Mouse (Mus musculus): ENCODE measurements at regions not wholly inside any gene's neighbourhood (a gene's known extent, or its start where the extent isn't known, plus 50 kb on each side); places are given as distances from the start of the nearest gene placed in this dataset.
A peak's percentile ranks its signal among the peaks of the same experiment; 100 is the strongest.

DNA sequence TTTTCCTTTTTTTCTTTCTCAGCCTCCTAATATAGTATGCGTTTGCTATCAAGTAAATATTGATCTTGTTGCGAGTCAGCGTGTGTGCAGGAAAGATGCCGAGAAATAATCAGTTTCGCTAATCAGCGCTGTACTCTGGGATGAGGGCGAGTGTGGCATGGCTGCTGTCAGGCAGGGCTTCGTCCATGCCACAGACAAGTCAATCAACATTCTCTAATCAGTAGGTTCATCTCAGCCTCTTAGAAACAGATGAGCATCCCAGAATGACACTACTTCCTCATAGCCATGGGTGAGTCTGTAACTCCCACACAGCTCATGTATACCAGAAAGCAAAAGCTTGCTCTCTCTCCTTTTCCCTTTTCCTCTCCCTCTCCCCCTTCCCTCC is 199.8 kb downstream of the En1 start:
- Histone ChIP-seq H3K27ac (ENCODE audit: insufficient read depth, low read length) (no peak overlapping the region), H3K27me3 (ENCODE audit: control insufficient read depth, insufficient read depth, low read length) (no peaks in the 10 kb centered on the region; the same call in 1 of the 2 replicates)

GRCm38 (mm10) chr1:120814441-120814840 is 212.2 kb downstream of the En1 start:
- WGBS: 23% methylated on average over 4 of the region's 4 CpGs
- H3K27me3 ChIP-seq (ENCODE audit: control insufficient read depth, insufficient read depth, low read length): no peaks in the 10 kb centered on the region
- TF ChIP-seq POLR2A (IDR thresholded peaks at IDR 0.05; ENCODE audit: borderline replicate concordance, insufficient read depth, low read length) (no peak), CTCF (IDR thresholded peaks at IDR 0.05; ENCODE audit: borderline replicate concordance, insufficient read depth, low read depth, low read length) (no peak)
- H3K27ac ChIP-seq (ENCODE audit: insufficient read depth, low read length): no peak overlapping the region
- no peaks in the 10 kb centered on the region for H3K4me1 ChIP-seq (ENCODE audit: control insufficient read depth, insufficient read depth, low read length)
- no peak overlapping the region for H3K4me3 ChIP-seq (replicated peaks; ENCODE audit: insufficient read depth, low read depth, low read length)
- DNase-seq: no peak

More for the DNA sequence above, 199.8 kb downstream of the En1 start:
- H3K4me3 ChIP-seq (replicated peaks; ENCODE audit: insufficient read depth, low read depth, low read length): no peak overlapping the region
- TF ChIP-seq CTCF (IDR thresholded peaks at IDR 0.05; ENCODE audit: borderline replicate concordance, insufficient read depth, low read depth, low read length) (no peak), POLR2A (IDR thresholded peaks at IDR 0.05; ENCODE audit: borderline replicate concordance, insufficient read depth, low read length) (no peak)
- DNase-seq: no peak
- H3K4me1 ChIP-seq (ENCODE audit: control insufficient read depth, insufficient read depth, low read length): no peaks in the 10 kb centered on the region
- 82% methylated on average over 8 of the region's 8 CpGs for WGBS

DNA sequence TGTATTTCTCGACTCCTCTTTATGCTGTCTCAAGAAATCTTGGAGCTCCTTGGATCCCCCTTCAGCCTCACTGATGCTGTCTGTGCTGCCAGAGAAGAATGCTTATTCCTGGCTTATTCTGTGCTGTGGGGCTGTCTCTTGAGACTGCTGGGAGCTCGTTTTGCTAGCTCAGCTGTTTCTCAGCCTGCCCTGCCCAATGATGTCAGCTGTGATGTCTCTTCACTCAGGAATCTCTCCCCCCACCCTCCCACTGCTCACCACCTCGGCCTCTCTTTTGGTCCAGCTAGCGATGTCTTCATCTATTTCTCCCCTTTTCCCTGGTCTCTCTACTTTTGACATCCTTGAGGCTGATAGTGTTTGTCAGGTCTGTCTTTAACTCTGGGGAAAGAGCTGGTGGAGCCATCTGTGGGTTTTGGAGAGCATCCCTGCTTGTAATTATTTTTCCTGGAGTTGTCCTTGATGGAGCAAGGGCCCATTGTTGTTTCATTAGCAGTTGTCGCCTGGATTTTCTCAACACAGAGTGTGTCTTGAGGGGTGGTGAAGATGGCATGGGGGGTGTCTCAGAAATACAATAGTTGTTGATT is 214.1 kb downstream of the En1 start:
- Histone ChIP-seq H3K4me3 (replicated peaks; ENCODE audit: insufficient read depth, low read depth, low read length) (no peak overlapping the region), H3K4me1 (ENCODE audit: control insufficient read depth, insufficient read depth, low read length) (no peaks in the 10 kb centered on the region), H3K27me3 (ENCODE audit: control insufficient read depth, insufficient read depth, low read length) (no peaks in the 10 kb centered on the region), H3K27ac (ENCODE audit: insufficient read depth, low read length) (no peak overlapping the region)
- 8% methylated on average over 5 of the region's 5 CpGs for WGBS
- TF ChIP-seq CTCF (IDR thresholded peaks at IDR 0.05; ENCODE audit: borderline replicate concordance, insufficient read depth, low read depth, low read length): no peak
- TF ChIP-seq POLR2A (IDR thresholded peaks at IDR 0.05; ENCODE audit: borderline replicate concordance, insufficient read depth, low read length): no peak
- no peak for DNase-seq

DNA sequence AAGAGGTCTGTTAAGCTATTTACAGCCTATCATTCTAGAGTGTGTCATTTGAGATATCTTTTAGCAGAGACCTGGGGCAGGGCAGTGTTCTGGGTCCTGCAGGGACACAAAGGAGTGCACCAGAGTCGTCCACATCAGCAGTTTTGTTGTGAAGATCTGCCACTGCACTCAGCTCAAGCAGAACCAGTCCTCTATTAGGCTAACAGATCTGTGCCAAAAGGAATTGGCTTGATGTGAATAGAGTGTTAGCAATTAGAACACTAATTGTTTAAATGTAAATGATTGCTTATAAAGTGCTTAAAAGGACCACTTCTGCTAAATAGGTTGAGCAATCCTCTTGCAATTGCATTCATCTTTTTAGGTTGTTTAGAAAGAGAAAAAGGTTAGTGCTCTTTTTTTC is 215.3 kb downstream of the En1 start:
- Histone ChIP-seq H3K27ac (ENCODE audit: insufficient read depth, low read length) (no peak overlapping the region), H3K27me3 (ENCODE audit: control insufficient read depth, insufficient read depth, low read length) (no peaks in the 10 kb centered on the region), H3K4me3 (replicated peaks; ENCODE audit: insufficient read depth, low read depth, low read length) (no peak overlapping the region), H3K4me1 (ENCODE audit: control insufficient read depth, insufficient read depth, low read length) (no peaks in the 10 kb centered on the region)
- no peak for DNase-seq
- 18% methylated on average over 1 of the region's 1 CpGs for WGBS
- TF ChIP-seq POLR2A (IDR thresholded peaks at IDR 0.05; ENCODE audit: borderline replicate concordance, insufficient read depth, low read length): no peak
- no peak for TF ChIP-seq CTCF (IDR thresholded peaks at IDR 0.05; ENCODE audit: borderline replicate concordance, insufficient read depth, low read depth, low read length)

GRCm38 (mm10) chr1:120831975-120832374 is 229.8 kb downstream of the En1 start:
- DNase-seq: no peak
- no peaks in the 10 kb centered on the region for H3K27me3 ChIP-seq (ENCODE audit: control insufficient read depth, insufficient read depth, low read length)
- no peaks in the 10 kb centered on the region for H3K4me1 ChIP-seq (ENCODE audit: control insufficient read depth, insufficient read depth, low read length)
- no peak overlapping the region for H3K27ac ChIP-seq (ENCODE audit: insufficient read depth, low read length)
- WGBS: 82% methylated on average over 1 of the region's 1 CpGs
- no peak overlapping the region for H3K4me3 ChIP-seq (replicated peaks; ENCODE audit: insufficient read depth, low read depth, low read length)
- no peak for TF ChIP-seq CTCF (IDR thresholded peaks at IDR 0.05; ENCODE audit: borderline replicate concordance, insufficient read depth, low read depth, low read length)
- TF ChIP-seq POLR2A (IDR thresholded peaks at IDR 0.05; ENCODE audit: borderline replicate concordance, insufficient read depth, low read length): no peak

GRCm38 (mm10) chr1:120842596-120842995 is 240.4 kb downstream of the En1 start:
- TF ChIP-seq POLR2A (IDR thresholded peaks at IDR 0.05; ENCODE audit: borderline replicate concordance, insufficient read depth, low read length) (no peak), CTCF (IDR thresholded peaks at IDR 0.05; ENCODE audit: borderline replicate concordance, insufficient read depth, low read depth, low read length) (no peak)
- no peak overlapping the region for H3K4me3 ChIP-seq (replicated peaks; ENCODE audit: insufficient read depth, low read depth, low read length)
- no peak for DNase-seq
- no peaks in the 10 kb centered on the region; the same call in 1 of the 2 replicates for H3K27me3 ChIP-seq (ENCODE audit: control insufficient read depth, insufficient read depth, low read length)
- 57% methylated on average over 7 of the region's 7 CpGs for WGBS
- H3K4me1 ChIP-seq (ENCODE audit: control insufficient read depth, insufficient read depth, low read length): no peaks in the 10 kb centered on the region
- no peak overlapping the region for H3K27ac ChIP-seq (ENCODE audit: insufficient read depth, low read length)

DNA sequence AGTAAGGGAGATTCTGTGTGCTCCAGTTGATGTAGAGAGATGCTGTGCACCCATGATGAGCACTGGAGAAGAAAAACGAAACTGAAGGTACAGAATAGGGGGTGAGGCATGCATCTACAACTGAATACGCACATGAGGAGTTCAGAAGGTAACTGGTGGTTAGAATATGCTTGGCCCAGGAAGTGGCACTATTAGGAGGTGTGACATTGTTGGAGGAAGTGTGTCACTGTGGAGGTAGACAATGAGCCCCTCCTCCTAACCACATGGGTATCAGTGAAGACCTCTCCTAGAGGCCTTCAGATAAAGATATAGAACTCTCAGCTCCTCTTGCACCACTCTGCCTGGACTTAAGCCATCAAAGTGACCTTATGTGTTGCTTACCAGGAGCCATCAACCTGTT is 243.9 kb downstream of the En1 start:
- H3K27me3 ChIP-seq (ENCODE audit: control insufficient read depth, insufficient read depth, low read length): no peaks in the 10 kb centered on the region; the same call in 1 of the 2 replicates
- no peak overlapping the region for H3K27ac ChIP-seq (ENCODE audit: insufficient read depth, low read length)
- 98% methylated on average over 2 of the region's 2 CpGs for WGBS
- TF ChIP-seq POLR2A (IDR thresholded peaks at IDR 0.05; ENCODE audit: borderline replicate concordance, insufficient read depth, low read length) (no peak), CTCF (IDR thresholded peaks at IDR 0.05; ENCODE audit: borderline replicate concordance, insufficient read depth, low read depth, low read length) (no peak)
- H3K4me1 ChIP-seq (ENCODE audit: control insufficient read depth, insufficient read depth, low read length): no peaks in the 10 kb centered on the region
- H3K4me3 ChIP-seq (replicated peaks; ENCODE audit: insufficient read depth, low read depth, low read length): no peak overlapping the region
- no peak for DNase-seq

DNA sequence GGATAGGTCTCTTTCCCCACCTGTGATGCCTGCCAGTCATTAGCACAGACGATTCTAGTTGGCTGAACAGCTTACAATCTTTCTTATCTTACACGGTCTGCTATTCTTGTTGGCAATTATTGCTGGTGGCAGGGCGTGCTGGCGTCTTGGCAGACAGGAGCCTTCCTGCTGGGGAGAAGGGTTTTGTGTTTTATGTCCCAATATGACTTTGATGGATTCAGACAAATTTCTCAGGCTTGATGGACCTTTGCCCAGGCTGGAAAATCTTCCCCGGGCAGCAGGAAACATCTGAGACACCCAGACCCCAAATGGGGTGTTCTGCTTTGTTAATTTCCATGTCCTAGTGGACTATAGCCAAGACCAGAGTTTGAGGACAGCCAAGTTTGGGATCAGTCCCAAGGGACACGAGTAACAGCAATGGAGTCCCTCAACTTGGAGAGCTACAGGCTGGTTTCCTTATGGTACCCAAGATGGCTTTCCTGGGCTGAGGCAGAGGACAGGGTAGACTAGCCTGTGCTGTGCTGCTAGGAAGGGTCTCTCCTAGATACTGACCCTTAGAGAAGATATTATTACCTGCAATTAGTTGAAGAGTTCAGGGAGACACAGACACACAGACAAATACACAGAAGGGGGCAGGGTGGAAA is 249.8 kb downstream of the En1 start:
- H3K27ac ChIP-seq (ENCODE audit: insufficient read depth, low read length): no peak overlapping the region
- H3K27me3 ChIP-seq (ENCODE audit: control insufficient read depth, insufficient read depth, low read length): no peaks in the 10 kb centered on the region; the same call in 1 of the 2 replicates
- no peaks in the 10 kb centered on the region for H3K4me1 ChIP-seq (ENCODE audit: control insufficient read depth, insufficient read depth, low read length)
- TF ChIP-seq POLR2A (IDR thresholded peaks at IDR 0.05; ENCODE audit: borderline replicate concordance, insufficient read depth, low read length) (no peak), CTCF (IDR thresholded peaks at IDR 0.05; ENCODE audit: borderline replicate concordance, insufficient read depth, low read depth, low read length) (no peak)
- DNase-seq: peak; percentile 20 to 31
- WGBS: 4% methylated on average over 6 of the region's 6 CpGs
- no peak overlapping the region for H3K4me3 ChIP-seq (replicated peaks; ENCODE audit: insufficient read depth, low read depth, low read length)

Data from cerebellum, adult 2 months (tissue).